Mouse (Mus musculus): ENCODE measurements around the gene Cd248.

The Cd248 gene

GRCm38 (mm10) chr19:5052166-5052822, 15.6 kb upstream of the Cd248 start:
- DNase-seq (ENCODE audit: low spot score), result no peak

- no peak for DNase-seq (ENCODE audit: low spot score)
Measured at GRCm38 (mm10) chr19:5052853-5053252, 15.0 kb upstream of the Cd248 start.

GRCm38 (mm10) chr19:5053909-5054308, 14.0 kb upstream of the Cd248 start:
- DNase-seq (ENCODE audit: low spot score), result no peak

- no peak for DNase-seq (ENCODE audit: low spot score)
Measured at GRCm38 (mm10) chr19:5056251-5056650, 11.6 kb upstream of the Cd248 start.

- no peak for DNase-seq (ENCODE audit: low spot score)
Measured at GRCm38 (mm10) chr19:5057876-5058775, 9.8 kb upstream of the Cd248 start.

- no peak for DNase-seq (ENCODE audit: low spot score)
Measured at GRCm38 (mm10) chr19:5058801-5059771, 8.8 kb upstream of the Cd248 start.

GRCm38 (mm10) chr19:5060365-5061330, 7.2 kb upstream of the Cd248 start:
- no peak for DNase-seq (ENCODE audit: low spot score)

GRCm38 (mm10) chr19:5062041-5062440, 5.8 kb upstream of the Cd248 start:
- DNase-seq (ENCODE audit: low spot score), result no peak

- no peak for DNase-seq (ENCODE audit: low spot score)
Measured at GRCm38 (mm10) chr19:5062446-5062845, 5.4 kb upstream of the Cd248 start.

GRCm38 (mm10) chr19:5065104-5065503, 2.8 kb upstream of the Cd248 start:
- DNase-seq (ENCODE audit: low spot score), result no peak

- DNase-seq (ENCODE audit: low spot score), result no peak
Measured at GRCm38 (mm10) chr19:5067040-5067799, 658 bp upstream of the Cd248 start.

GRCm38 (mm10) chr19:5068570-5069234, 824 bp downstream of the Cd248 start:
- DNase-seq (ENCODE audit: low spot score), result no peak

- no peak for DNase-seq (ENCODE audit: low spot score)
Measured at GRCm38 (mm10) chr19:5069486-5069885, 1.6 kb downstream of the Cd248 start.

- DNase-seq (ENCODE audit: low spot score), result no peak
Measured at GRCm38 (mm10) chr19:5069978-5070377, 2.1 kb downstream of the Cd248 start.

GRCm38 (mm10) chr19:5071077-5071476, 3.2 kb downstream of the Cd248 start:
- DNase-seq (ENCODE audit: low spot score), result no peak

GRCm38 (mm10) chr19:5071545-5072369, 3.9 kb downstream of the Cd248 start:
- no peak for DNase-seq (ENCODE audit: low spot score)

GRCm38 (mm10) chr19:5072389-5073019, 4.6 kb downstream of the Cd248 start:
- DNase-seq (ENCODE audit: low spot score), result no peak

- DNase-seq (ENCODE audit: low spot score), result no peak
Measured at GRCm38 (mm10) chr19:5073028-5073427, 5.2 kb downstream of the Cd248 start.
